Mouse (Mus musculus) erythroblast, adult 5-6 weeks (primary cell): Measurements from ENCODE around the gene Pmel. TPM values are rescaled to one million over a fixed set of nuclear protein-coding genes. Genes with fewer than 3 reads are reported as not detected.

Source experiments
- ATAC-seq: replicated peaks from 2 replicates; pipeline ENCODE4 v1.8.0; 2016; ENCODE audit warnings: moderate number of reproducible peaks, mild to moderate bottlenecking, moderate TSS enrichment, inconsistent platforms; ENCODE audit not compliant: poor library complexity, low FRiP score, severe bottlenecking
- total RNA-seq, 2 experiments: library from RNA; stranded (forward) in 1 of 2; stranded (reverse) in 1 of 2; fragments of 150-400 nt in 1 of 2; fragments of 200-764, 138-1000 nt in 1 of 2; gene quantifications; 2 replicates each; pipeline versions ENCODE4 v1.2.3 to v1.2.4; 2015 to 2017; ENCODE audit warnings: low replicate concordance in 2 of 2

Pmel gene
- total RNA-seq, 2 experiments from 2014 or later: not detected

DNA sequence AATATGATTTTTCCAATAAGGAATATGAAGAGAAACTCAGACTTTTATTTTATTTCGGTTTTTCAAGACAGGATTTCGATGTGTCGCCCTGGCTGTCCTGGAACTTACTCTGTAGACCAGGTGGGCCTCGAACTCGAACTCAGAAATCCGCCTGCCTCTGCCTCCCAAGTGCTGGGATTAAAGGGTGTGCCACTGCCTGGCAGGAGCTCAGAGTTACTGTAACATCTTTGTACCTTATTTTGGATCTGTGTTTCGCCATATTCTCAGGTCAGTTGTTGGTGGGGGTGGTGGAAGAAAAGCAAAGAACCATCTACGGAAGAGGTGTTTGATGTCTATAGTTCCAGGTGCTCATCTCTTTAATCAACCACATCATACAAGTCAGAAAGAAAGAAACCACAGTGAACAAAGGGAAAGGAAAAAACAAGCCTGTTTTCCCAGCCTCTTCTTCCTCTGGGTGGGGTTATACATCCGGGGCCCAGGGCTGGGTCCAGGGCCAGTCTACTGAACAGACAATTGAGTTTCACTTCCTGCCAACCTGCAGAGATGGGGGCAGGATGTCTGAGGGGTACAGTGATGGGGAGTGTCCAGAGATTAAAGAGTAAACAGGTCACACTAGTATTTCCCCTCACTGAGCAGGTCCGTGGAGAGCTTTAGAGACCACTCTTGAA lies 42.1 kb downstream of the Pmel start:
- no peak for ATAC-seq

- no peak for ATAC-seq
Observed at GRCm38 (mm10) chr10:128746972-128747645, 43.1 kb downstream of the Pmel start.

GRCm38 (mm10) chr10:128747646-128748251 lies 43.8 kb downstream of the Pmel start, which contains the start of gene Pym1:
Gene Pym1 (plus strand): TSS chr10:128747889.
- ATAC-seq: peak; percentile 87

GRCm38 (mm10) chr10:128748252-128748864 lies 44.4 kb downstream of the Pmel start:
- peak; percentile 90 for ATAC-seq

Other genes with a start within 250 kb of the Pmel start
- 22.1 and 31.6 TPM in 2 replicates for gene Smarcc2, start 244.9 kb upstream of the Pmel start, total RNA-seq (2015; ENCODE audit: low replicate concordance)
- 29.0 and 34.7 TPM in 2 replicates for gene Smarcc2, start 244.9 kb upstream of the Pmel start, total RNA-seq (2017; ENCODE audit: low replicate concordance)
- gene Myl6, start 210.1 kb upstream of the Pmel start, total RNA-seq (2015; ENCODE audit: low replicate concordance): 410 and 475 TPM in 2 replicates
- 558 TPM in 2 replicates for gene Myl6, start 210.1 kb upstream of the Pmel start, total RNA-seq (2017; ENCODE audit: low replicate concordance)
- gene Myl6b, start 205.5 kb upstream of the Pmel start, total RNA-seq (2015; ENCODE audit: low replicate concordance): 5.4 TPM in 1 of 2 replicates, not detected in the other
- 0.85 TPM in 1 of 2 replicates, not detected in the other for gene Myl6b, start 205.5 kb upstream of the Pmel start, total RNA-seq (2017; ENCODE audit: low replicate concordance)
- gene Esyt1, start 178.3 kb upstream of the Pmel start, total RNA-seq (2015; ENCODE audit: low replicate concordance): 15.2 and 16.9 TPM in 2 replicates
- gene Esyt1, start 178.3 kb upstream of the Pmel start, total RNA-seq (2017; ENCODE audit: low replicate concordance): 24.8 and 27.9 TPM in 2 replicates
- gene Zc3h10, start 156.4 kb upstream of the Pmel start, total RNA-seq (2015; ENCODE audit: low replicate concordance): 0.19 and 0.63 TPM in 2 replicates
- gene Zc3h10, start 156.4 kb upstream of the Pmel start, total RNA-seq (2017; ENCODE audit: low replicate concordance): 2.8 and 3.2 TPM in 2 replicates
- 936 and 1,095 TPM in 2 replicates for gene Rpl41, start 154.9 kb upstream of the Pmel start, total RNA-seq (2015; ENCODE audit: low replicate concordance)
- gene Rpl41, start 154.9 kb upstream of the Pmel start, total RNA-seq (2017; ENCODE audit: low replicate concordance): 729 and 801 TPM in 2 replicates
- gene Pa2g4, start 138.2 kb upstream of the Pmel start, total RNA-seq (2015; ENCODE audit: low replicate concordance): 71.3 and 75.2 TPM in 2 replicates
- gene Pa2g4, start 138.2 kb upstream of the Pmel start, total RNA-seq (2017; ENCODE audit: low replicate concordance): 42.9 and 67.5 TPM in 2 replicates
- gene Erbb3, start 114.5 kb upstream of the Pmel start, total RNA-seq (2015; ENCODE audit: low replicate concordance): 0.63 TPM in 1 of 2 replicates, not detected in the other
- 0.09 TPM in 1 of 2 replicates, not detected in the other for gene Erbb3, start 114.5 kb upstream of the Pmel start, total RNA-seq (2017; ENCODE audit: low replicate concordance)
- gene Rps26, start 77.4 kb upstream of the Pmel start, total RNA-seq (2015; ENCODE audit: low replicate concordance): 345 and 426 TPM in 2 replicates
- 114 and 205 TPM in 2 replicates for gene Rps26, start 77.4 kb upstream of the Pmel start, total RNA-seq (2017; ENCODE audit: low replicate concordance)
- not detected in 2 replicates for gene Ikzf4, start 58.2 kb upstream of the Pmel start, total RNA-seq (2015; ENCODE audit: low replicate concordance)
- gene Ikzf4, start 58.2 kb upstream of the Pmel start, total RNA-seq (2017; ENCODE audit: low replicate concordance): 0.09 TPM in 1 of 2 replicates, not detected in the other
- gene Suox, start 30.1 kb upstream of the Pmel start, total RNA-seq (2015; ENCODE audit: low replicate concordance): 3.1 and 7.5 TPM in 2 replicates
- 8.4 and 11.3 TPM in 2 replicates for gene Suox, start 30.1 kb upstream of the Pmel start, total RNA-seq (2017; ENCODE audit: low replicate concordance)
- gene Rab5b, start 7.9 kb upstream of the Pmel start, total RNA-seq (2015; ENCODE audit: low replicate concordance): 26.9 and 42.2 TPM in 2 replicates
- gene Rab5b, start 7.9 kb upstream of the Pmel start, total RNA-seq (2017; ENCODE audit: low replicate concordance): 64.8 and 71.7 TPM in 2 replicates
- 29.8 and 37.2 TPM in 2 replicates for gene Cdk2, start 836 bp downstream of the Pmel start, total RNA-seq (2015; ENCODE audit: low replicate concordance)
- gene Cdk2, start 836 bp downstream of the Pmel start, total RNA-seq (2017; ENCODE audit: low replicate concordance): 21.0 and 34.3 TPM in 2 replicates
- gene Dgka, start 40.7 kb downstream of the Pmel start, total RNA-seq (2015; ENCODE audit: low replicate concordance): 8.2 and 13.4 TPM in 2 replicates
- 2.9 and 4.7 TPM in 2 replicates for gene Dgka, start 40.7 kb downstream of the Pmel start, total RNA-seq (2017; ENCODE audit: low replicate concordance)
- gene Pym1, start 43.7 kb downstream of the Pmel start, total RNA-seq (2015; ENCODE audit: low replicate concordance): 2.5 and 17.5 TPM in 2 replicates
- gene Pym1, start 43.7 kb downstream of the Pmel start, total RNA-seq (2017; ENCODE audit: low replicate concordance): 9.1 and 12.4 TPM in 2 replicates
- gene Mmp19, start 86.7 kb downstream of the Pmel start, total RNA-seq (2015; ENCODE audit: low replicate concordance): 0.38 TPM in 1 of 2 replicates, not detected in the other
- gene Mmp19, start 86.7 kb downstream of the Pmel start, total RNA-seq (2017; ENCODE audit: low replicate concordance): 0.85 and 1.5 TPM in 2 replicates
- 16.5 and 17.6 TPM in 2 replicates for gene Dnajc14, start 99.9 kb downstream of the Pmel start, total RNA-seq (2015; ENCODE audit: low replicate concordance)
- 9.5 and 9.6 TPM in 2 replicates for gene Dnajc14, start 99.9 kb downstream of the Pmel start, total RNA-seq (2017; ENCODE audit: low replicate concordance)
- 0.19 and 1.7 TPM in 2 replicates for gene Tmem198b, start 100.2 kb downstream of the Pmel start, total RNA-seq (2015; ENCODE audit: low replicate concordance)
- 0.42 and 3.7 TPM in 2 replicates for gene Tmem198b, start 100.2 kb downstream of the Pmel start, total RNA-seq (2017; ENCODE audit: low replicate concordance)
- 74.4 and 106 TPM in 2 replicates for gene Sarnp, start 113.1 kb downstream of the Pmel start, total RNA-seq (2015; ENCODE audit: low replicate concordance)
- 93.5 and 113 TPM in 2 replicates for gene Sarnp, start 113.1 kb downstream of the Pmel start, total RNA-seq (2017; ENCODE audit: low replicate concordance)
- 5.4 and 18.8 TPM in 2 replicates for gene Ormdl2, start 117.5 kb downstream of the Pmel start, total RNA-seq (2015; ENCODE audit: low replicate concordance)
- gene Ormdl2, start 117.5 kb downstream of the Pmel start, total RNA-seq (2017; ENCODE audit: low replicate concordance): 13.0 and 28.2 TPM in 2 replicates
- not detected in 2 replicates for gene Gdf11, start 187.5 kb downstream of the Pmel start, total RNA-seq (2015; ENCODE audit: low replicate concordance)
- not detected in 2 replicates for gene Gdf11, start 187.5 kb downstream of the Pmel start, total RNA-seq (2017; ENCODE audit: low replicate concordance)
- 90.9 and 115 TPM in 2 replicates for gene Cd63, start 196.8 kb downstream of the Pmel start, total RNA-seq (2015; ENCODE audit: low replicate concordance)
- 27.2 and 35.5 TPM in 2 replicates for gene Cd63, start 196.8 kb downstream of the Pmel start, total RNA-seq (2017; ENCODE audit: low replicate concordance)
- gene Rdh5, start 218.7 kb downstream of the Pmel start, total RNA-seq (2015; ENCODE audit: low replicate concordance): 5.0 TPM in 1 of 2 replicates, not detected in the other
- gene Rdh5, start 218.7 kb downstream of the Pmel start, total RNA-seq (2017; ENCODE audit: low replicate concordance): 1.1 TPM in 1 of 2 replicates, not detected in the other
- 25.4 and 37.0 TPM in 2 replicates for gene Bloc1s1, start 219.8 kb downstream of the Pmel start, total RNA-seq (2015; ENCODE audit: low replicate concordance)
- gene Bloc1s1, start 219.8 kb downstream of the Pmel start, total RNA-seq (2017; ENCODE audit: low replicate concordance): 22.7 and 24.7 TPM in 2 replicates
- gene Itga7, start 229.6 kb downstream of the Pmel start, total RNA-seq (2015; ENCODE audit: low replicate concordance): not detected in 2 replicates
- not detected in 2 replicates for gene Itga7, start 229.6 kb downstream of the Pmel start, total RNA-seq (2017; ENCODE audit: low replicate concordance)